Mouse (Mus musculus) right cerebral cortex, postnatal 25 days (tissue): ENCODE results near the gene Inka2.

Source experiments
- DNase-seq: peaks from one replicate; pipeline ENCODE4 v3.0.0; 2022

Inka2 gene

DNA sequence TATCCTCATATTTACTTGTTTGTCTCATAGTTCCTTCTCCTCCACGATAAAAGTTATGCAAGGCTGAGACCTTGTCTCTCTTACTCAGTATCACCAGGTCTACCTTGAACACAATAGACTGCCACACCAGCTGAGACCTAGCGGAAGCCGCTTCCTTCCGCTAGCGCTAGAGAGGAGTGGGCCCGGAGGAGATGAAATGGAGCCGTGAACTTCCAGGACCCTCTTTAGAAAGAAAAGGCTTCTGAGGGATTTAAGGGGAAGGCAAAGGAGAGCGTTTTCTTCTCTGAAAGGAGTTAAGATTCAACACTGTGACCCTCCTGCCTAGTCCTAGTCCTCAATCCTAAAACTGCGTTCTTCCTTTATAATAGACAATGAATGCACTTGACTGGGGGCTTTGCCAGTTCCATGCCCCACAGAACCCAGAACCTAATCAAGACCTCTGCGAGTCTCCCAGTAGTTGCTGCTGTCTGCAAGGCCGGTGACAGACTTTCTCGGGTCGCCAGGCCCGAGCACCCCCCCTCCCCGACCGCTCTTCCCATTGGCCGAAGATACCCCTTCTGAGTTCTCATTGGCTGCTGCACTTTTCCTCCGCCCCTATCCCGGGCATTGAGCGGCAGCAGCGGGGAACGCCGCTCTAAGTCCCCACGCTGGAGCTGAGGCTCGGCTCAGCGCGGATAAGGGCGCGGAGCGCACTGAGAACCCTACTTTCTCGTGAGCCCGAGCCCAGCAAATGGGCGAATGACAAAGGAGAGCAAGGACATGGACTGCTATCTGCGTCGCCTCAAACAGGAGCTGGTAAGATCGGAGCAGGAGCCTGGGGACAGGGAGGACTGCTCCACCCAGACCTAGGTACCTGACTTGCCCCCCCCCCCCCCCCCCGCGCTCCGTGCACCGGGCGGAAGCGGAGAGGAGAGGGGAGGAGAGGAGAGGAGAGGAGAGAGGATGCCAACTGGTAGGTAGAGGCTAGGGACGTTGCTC is at the start of gene Inka2:
TSS of gene Inka2 (plus strand) at position 569 of the 978 bp plus-strand sequence.
- peak; percentile 87 for DNase-seq

DNA sequence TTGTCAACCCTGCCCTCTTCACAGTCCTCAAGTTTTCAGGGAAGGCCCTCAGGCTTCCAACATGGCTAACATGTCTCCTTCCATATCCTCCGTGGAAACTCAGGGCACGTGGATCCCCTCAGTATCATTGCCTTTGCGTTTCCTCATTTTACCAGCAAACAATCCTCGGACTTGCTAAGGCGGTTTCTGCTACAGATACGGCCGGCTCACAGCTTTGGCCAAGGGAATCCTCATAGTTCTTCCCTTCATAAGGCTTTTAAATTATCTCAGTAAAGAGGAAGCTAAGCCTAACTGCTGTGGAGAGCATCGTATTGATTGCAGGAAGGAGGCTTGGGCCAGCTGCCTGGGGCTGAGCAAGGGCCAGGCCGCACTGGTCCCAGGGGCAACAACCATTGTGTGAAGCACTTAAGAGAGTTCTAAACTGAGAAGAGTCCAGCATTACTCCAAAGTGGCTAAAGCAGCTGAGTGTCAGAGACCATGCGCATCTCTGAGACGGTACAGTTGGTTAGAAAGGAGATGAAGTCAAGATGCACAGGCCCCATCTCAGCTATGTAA is 49.3 kb upstream of the Inka2 start:
- no peak for DNase-seq

DNA sequence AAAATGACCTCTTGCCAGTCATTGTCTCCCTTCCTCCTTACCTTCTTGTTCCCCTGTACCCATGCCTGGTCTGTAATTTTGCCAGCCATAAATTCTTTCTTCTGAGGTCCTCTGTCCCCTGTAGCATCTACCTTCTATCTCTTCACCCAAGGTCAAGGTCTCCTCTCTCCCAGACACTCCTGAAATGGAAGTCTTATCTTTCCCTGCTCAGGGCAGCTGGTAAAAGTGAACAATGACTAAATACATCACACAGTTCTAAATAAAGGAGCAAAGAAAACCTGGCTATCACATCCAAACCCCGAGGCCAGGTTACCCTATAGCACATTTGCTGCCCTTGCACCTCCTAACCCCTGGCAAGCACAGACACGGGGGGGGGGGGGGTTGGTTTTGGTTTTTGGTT is 43.9 kb upstream of the Inka2 start:
- no peak for DNase-seq

DNA sequence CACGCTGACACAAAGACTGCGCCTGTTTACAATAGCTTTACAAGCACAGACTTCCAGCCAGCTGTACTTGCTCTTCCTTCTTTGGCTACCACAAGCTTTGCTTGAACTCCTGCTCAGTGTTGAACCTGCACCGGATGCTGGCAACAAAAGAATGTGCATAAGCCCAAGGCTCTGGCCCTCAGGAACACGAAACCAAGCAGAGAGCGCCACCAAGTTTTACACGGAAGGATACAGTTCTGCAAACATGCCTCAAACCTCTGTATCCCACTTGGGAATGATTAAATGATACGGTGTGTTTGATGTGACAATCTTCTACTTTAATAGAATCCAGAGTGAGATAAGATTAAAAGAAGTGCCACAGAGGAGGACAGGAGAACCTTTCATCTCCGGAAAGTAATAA is 41.4 kb upstream of the Inka2 start:
- no peak for DNase-seq

DNA sequence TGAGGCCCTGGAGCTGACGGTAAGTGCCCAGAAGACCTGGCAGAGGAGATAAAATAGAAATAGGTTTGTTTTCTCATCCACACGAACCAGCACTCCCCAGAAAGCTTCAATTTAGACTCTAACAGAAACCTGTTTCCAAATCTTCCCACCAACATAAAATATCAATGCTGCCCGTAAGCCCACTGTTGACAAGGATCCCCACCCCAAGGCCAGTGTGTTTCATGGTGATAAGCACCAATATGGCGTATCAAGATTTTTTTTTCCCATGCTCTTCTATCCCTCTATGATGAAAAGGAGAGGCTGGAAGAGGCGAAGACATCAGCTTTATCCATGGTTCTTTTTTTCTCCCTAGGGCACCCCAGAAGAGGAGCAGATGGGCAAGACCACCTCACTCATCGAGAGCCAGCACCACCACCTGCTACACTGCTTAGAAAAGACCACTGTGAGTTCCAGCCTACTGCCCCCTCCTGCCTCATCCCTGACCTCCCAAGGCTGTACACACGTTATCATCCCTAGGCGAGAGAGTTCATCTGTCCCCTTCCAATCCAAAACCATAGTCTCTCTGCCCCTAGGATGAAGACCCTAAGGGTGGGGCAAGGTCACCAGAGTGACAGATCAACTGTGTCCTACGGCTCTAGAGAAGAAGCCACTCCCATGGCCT is 39.2 kb upstream of the Inka2 start:
- no peak for DNase-seq

DNA sequence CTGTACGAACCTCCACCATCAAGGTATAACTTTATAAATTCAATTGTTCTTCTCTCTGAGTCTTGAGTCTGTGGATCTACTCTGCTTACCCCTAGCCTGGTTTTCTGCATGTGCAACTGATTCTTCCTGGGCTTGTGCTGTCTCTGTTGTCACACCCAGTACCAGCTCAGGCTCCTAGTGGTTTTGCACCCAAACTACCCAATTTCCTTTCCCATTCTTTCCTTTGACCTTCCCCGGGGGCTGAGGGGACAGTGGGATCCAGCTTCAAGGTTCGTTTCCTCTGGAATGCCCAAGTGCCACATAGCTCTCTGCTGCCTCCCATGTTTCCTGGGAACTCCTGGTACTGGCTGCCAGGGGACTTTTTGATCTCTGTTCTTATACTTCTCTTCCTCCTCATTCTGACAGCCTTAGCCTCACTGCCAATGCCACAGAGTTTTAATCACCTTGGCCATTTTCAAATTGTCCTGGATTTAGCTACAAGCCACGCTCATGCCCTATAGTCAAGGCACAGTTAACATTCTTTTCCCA is 37.3 kb upstream of the Inka2 start:
- no peak for DNase-seq

DNA sequence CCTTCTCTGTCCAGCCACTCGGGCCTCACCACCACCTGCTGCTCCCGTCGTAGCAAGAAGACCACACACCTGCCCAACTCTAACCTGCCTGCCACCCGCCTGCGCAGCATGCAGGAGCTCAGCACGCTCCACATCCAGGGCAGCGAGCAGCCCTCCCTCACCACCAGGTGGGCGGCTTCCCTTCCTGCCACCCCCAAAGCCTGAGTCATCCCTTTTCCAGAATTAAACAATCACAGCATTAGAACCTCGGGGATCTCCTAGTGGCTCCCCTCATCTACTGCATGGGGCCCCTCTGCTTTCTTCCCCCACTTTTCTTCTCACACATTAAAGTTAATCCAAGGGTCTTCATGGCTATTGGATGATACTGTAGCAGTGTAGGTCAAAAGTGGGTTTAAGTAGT is 36.2 kb upstream of the Inka2 start:
- DNase-seq = peak; percentile 22

DNA sequence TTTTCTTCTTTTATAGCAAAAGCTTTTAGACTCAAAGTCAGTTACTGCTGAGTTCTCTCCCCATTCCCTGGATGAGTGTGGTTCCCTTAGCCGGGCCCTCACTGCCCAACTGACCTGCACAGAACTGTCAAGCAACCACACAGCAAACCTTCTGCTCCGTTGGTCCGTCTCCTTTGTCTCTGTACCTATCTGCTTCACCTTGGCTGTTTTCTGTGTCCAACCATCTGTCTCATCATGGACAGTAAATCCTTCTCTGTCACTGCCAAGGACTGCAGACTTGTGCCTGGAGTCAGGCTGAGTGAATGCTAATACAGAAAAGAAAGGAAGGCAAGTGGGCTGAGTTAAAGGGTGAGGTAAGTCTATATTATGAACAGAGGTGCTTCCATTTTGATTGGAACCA is 34.6 kb upstream of the Inka2 start:
- DNase-seq = no peak

DNA sequence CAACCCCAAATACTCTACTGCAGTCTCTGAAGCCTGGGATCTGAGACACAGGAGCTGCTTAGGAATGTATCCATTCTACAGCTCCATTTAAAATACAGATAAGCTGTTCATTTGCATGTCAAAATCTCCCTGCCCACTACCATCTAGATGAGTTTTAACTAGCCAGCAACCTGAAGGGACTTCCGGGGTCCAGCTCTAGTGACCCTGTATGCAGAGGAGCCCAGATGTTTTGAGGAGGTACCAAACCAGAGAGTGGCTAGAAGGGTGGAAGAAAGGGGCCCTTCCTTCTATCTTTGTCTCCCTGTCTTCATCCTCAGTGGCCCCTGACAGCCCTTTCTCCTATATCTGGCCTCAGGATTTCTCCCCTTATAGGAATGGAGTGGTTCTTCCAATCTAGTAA is 33.6 kb upstream of the Inka2 start:
- DNase-seq = no peak

DNA sequence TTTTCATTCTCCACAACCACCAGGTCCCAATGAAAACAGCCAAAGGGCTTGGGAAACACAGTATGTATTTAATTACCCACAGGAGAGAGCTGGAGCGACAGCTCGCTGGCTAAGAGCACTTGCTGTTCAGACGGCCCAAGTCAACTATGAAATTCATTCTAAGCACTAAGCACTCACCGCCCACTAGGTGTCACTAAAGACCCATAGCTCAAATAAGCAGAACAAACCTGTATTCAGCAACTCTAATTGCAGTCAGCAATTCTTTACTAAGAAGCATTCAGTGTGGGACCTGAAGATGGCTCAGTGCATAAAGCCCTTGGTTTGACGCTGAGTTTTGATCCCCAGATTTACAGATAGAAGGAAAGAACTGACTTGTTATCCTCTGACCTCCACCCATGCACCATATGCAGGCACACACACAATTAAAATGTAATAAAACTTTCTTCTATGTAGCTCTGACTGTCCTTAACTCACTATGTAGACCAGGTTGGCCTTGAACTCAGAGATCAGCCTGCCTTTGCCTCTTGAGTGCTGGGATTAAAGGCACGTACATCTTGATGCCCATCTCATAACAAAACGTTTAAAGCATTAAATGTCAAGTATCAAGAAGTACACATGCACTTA is 29.7 kb upstream of the Inka2 start:
- peak; percentile 47 for DNase-seq

DNA sequence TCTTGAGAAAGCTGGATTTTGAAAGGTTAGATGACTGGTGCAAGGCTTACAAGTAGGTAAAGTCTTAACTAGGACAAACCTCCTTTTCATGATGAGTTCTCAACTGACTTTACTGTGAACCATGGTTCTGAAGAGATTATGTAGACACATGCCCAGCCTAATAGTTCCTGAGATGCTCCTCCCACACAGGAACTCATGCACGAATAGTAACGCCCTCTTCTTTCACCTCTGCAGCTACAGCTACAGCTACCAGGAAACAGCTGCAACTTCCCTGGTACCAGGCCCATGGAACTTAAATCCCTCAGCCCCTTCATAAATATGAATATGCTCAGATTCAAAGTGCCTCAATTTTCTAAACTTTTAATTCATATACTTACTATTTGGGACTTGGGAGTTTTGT is 28.5 kb upstream of the Inka2 start:
- no peak for DNase-seq

DNA sequence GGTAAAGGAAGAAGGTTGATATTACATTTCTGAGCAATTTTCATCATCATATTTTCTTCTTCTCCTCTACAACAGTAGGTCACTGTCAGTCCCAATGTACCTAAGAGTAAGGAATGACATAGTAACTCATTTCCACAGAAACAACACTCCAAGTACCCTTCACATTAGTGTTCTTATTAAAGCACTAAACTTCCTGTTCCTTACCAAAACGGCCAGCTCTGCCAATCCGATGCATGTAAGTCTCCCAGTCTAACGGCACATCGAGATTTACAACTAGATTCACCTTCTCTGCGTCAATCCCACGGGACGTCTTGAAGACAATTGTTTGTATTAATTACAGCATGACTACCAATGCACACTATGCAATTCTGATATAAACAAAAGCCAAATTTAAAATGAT is 24.1 kb upstream of the Inka2 start:
- no peak for DNase-seq

DNA sequence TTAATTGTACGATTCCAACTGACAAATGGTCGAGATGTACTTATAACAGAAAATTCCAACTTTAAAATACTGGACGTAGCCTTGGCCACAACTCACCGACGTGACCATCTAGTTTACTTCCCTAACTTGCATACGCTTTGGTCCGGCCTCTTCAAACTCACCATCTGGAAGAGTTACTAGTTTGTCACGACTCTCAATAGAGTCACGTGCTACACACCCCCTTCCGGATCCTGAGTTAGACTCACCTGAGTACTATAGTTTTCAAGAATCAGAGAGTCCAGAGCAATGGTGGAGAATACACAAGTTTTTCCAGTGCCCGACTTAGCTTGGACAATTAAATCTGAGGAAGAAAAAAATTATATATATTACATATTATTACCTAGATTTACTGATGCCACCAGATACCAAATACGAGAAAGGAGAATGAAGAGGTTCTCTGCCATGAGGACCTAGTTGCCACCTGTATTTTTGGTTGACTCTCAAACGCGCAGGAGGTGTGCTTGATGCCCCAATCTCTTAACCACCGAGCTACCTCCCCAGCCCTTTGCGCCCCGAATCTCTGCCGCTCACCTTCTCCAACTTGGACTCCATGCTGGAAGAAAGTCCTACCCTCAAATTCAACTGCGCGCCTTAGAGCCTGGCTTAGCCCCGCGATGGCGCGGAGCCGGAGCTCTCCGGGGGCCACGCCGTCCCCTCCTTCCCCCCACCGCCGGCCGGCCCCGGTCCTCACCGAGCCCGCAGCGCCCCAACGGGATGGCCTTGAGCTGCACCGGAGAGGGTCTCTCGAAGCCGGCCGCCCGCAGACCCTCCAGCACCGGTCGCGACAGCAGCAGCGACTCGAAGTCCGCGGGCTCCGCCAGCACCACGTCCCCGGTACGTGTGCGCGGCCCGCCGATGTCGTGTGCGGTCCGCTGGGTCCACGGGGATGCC is 17.7 kb upstream of the Inka2 start:
- no peak for DNase-seq

DNA sequence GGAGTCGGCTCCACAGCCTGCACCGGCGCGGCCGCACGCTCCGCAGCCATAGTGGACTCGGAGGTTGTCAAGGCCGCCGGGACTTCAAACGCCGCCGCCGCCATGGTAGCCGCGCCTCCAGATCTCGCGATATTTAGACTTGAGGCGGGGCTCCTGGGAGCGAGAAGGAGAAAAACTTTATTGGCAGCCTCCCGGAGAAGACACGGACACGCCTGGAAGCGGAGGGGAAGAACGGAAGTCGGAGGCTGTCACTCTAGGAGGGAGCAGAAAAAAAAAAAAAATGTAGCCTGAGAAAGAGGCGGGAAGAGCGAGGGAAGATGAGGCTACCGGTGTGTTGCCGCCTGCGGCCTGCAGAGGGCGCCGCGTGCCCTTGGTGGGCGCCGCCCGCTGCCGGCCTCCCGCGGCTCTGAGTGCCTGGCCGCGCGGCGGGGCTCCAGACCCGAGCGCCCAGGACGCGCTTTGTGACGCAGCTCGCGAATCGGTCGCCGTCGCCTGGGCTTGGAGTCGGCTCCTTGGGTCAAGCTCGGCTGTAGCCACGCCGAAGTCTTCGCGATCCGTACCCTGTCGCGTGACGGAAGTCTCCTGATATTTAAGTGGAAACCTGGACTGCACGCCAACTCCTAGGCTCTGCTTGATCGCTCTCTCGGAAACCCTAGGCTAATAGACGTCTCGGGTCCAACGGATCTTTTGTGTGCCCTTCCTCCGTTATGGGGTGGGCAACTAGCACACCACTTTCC is 16.9 kb upstream of the Inka2 start, which contains the start of gene Ddx20:
TSS of gene Ddx20 (minus strand) at position 251 of the 737 bp plus-strand sequence.
- peak; percentile 91 for DNase-seq

DNA sequence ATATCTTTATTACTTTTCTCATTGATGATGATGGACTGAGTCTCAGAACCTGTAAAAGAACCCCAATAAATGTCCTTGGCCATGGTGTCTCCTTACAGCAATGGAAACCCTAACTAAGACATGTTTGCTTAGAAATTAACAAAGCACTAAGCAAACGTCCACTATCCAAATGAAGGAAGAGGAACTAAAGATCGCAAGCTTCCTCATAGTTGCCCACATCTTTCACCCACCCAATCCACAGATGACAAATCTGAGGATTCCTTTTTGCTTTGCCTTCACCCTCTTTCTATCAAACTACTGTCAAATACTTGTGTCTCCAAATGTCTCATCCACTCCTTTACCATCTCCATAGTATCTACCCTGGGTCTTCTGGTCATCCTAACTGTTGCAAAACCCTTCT is 15.9 kb upstream of the Inka2 start:
- DNase-seq = no peak

DNA sequence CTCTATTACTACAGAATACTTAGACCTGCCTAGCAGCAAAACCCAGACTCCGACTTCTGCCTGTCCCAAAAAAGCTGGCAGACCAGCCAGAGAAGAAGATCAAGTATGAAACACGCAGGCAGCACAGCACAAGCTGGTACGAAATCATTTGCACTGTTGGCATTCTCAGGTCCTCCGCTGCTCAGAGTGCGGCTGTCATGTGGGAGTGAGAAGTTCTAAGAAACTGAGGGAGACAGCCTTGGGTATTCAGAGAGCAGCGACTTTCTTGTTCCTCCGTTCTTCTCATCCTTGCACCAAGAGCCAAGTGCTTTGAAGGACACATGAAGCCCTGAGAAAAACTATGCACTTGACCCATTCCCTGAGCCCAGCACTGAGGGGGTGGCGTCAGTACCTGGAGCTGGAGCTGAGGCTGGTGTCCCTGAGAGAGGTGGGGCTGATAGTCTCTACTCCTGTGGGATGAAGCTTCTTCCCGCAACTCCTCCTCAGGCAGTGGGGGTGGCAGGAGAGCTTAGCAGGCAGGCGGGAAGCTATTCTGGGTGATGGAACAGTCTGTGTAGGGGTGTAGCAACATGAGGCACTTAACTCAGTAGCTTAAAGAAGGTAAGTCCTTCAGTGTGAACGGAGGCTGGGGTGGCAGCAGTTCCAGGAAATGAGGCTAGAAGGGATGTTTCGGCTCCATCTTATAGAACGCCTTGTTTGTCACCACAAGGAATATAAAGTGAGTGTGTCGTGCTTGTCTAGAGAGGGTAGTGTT is 10.9 kb upstream of the Inka2 start:
- peak; percentile 85 for DNase-seq

DNA sequence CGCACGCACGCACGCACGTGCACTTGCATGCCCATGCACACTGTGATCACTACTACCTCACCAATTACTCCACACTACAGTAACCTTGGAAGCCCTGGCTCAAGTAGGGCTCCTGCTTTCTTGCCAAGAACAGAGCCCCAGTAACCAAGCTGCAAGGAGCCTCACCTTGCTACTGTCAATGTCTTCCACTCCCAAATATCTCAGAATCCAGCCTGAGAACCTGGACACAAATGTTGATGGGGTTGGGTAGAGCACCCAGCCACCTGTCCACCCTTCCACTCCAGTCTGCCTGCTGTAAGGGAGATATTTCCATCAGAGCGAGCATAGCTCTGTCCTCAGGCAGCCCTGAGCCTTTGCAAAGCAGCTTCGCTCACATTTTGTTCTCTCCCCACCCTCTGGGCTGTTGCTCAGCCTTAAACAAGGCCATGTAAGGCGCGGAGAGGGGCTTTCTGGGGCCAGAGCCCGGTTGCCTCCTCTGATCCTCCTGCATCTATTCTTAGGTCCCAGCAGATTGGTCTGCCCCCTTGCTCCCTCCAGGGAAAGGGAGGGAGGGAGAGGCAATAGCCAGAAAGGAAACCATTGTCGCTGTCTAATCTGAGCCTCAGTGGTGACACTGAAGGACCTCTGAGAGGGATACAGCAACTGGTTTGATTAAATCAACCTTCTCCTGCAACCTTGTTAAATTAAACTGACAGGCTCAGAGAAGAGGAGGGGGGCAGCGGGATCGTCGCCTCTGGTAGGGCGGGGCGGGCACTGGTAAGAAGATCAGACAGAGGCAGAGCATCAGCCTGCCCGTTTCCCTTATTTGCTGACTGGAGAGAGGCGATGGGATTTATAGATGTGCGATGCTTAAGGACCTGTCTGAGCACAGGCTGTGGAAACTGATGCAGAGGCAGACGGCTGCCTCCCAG is 8.7 kb upstream of the Inka2 start:
- DNase-seq = peak; percentile 50

DNA sequence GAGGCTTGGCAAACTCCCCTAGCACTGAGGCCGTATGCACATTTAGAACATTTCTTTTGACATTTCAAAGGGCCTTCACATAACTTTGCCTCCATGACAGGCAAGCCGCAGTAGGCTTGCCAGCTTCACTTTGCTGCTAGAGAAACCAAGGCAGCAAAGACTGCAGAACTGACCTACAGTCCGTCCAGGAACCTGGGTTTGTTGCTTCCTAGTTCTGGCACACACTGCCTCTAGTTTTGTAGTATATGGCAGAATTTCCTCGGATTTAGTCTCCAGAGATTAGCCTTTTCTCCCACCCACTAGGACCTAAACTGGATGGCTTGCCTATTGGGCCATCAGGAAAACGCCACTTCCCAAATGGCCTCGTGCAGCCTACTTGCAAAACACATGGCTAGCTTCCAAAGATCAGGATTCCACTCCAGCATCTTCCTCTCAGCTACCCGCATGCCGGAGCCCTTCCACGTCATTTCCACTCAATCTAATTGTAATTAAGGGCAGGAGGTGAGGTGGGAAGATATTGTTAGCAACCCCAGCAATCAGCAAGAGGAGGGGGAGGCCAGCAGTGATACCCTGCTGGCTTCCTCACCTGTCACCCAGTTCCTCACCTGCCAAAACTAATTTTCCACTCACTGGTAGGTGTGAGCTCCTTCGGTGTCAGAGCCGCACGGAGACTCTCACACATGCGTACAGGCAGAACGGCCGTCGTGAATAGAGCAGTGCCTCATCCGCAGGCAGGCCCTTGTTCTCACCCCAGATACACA is 7.8 kb upstream of the Inka2 start:
- peak; percentile 9 for DNase-seq

DNA sequence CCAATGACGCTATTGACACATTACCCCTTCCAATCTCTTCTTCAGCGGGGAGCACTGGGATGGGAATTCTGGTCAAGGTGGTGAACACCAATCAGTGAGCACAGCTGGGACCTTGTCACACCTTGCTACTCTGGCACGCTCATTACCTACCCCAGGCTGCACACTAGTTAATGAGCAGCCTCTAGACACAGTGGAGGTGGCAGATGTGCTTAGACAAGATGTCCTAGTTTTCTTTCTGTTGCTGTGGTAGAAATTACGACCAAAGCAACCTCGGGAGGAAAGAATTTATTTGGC is 7.3 kb upstream of the Inka2 start:
- peak; percentile 14 for DNase-seq
